Mouse (Mus musculus) ES-Bruce4 (cell line): ENCODE measurements around the gene 9230102O04Rik. TPM values are rescaled to one million over a fixed set of nuclear protein-coding genes. Genes with fewer than 3 reads are reported as not detected.

Experiments
- H3K27ac ChIP-seq: 2 replicates; pipeline ENCODE4 v1.5.1; 2012; ENCODE audit warnings: low read length, inconsistent platforms; ENCODE audit not compliant: insufficient read depth
- H3K27me3 ChIP-seq: 2 replicates; pipeline ENCODE4 v1.6.1; 2012; ENCODE audit warnings: mild to moderate bottlenecking, low read length, inconsistent platforms; ENCODE audit not compliant: control insufficient read depth, poor library complexity, insufficient read depth, severe bottlenecking
- H3K36me3 ChIP-seq: 2 replicates; pipeline ENCODE4 v1.6.1; 2012; ENCODE audit warnings: inconsistent platforms, mild to moderate bottlenecking, low read length, moderate library complexity; ENCODE audit not compliant: control insufficient read depth, poor library complexity, insufficient read depth, severe bottlenecking
- H3K4me1 ChIP-seq: one replicate; pipeline ENCODE4 v1.8.1; 2011; ENCODE audit warnings: low read length; ENCODE audit not compliant: control insufficient read depth, insufficient read depth
- H3K4me3 ChIP-seq: 2 replicates; pipeline ENCODE4 v1.5.1; 2011; ENCODE audit warnings: low read depth, mild to moderate bottlenecking, low read length
- H3K9ac ChIP-seq: 2 replicates; pipeline ENCODE4 v1.6.1; 2012; ENCODE audit warnings: low read depth, mild to moderate bottlenecking, inconsistent platforms; ENCODE audit not compliant: poor library complexity, severe bottlenecking
- H3K9me3 ChIP-seq: replicated peaks from 2 replicates; pipeline ENCODE4 v1.6.1; 2012; ENCODE audit warnings: mild to moderate bottlenecking, low read length, inconsistent platforms; ENCODE audit not compliant: control insufficient read depth, poor library complexity, insufficient read depth, severe bottlenecking
- CTCF ChIP-seq: IDR thresholded peaks from one replicate; pipeline ENCODE4 v1.8.1; 2011; ENCODE audit warnings: low read depth, low read length
- EP300 ChIP-seq: IDR thresholded peaks from 2 replicates; pipeline ENCODE4 v1.6.1; 2011; ENCODE audit warnings: low read depth, low read length; ENCODE audit not compliant: insufficient read depth
- POLR2A ChIP-seq: IDR thresholded peaks from one replicate; pipeline ENCODE4 v1.8.1; 2011; ENCODE audit warnings: low read length; ENCODE audit not compliant: insufficient read depth
- polyA plus RNA-seq: library from polyadenylated mRNA; stranded (reverse); fragments of >200 nt; gene quantifications from 2 replicates; pipeline ENCODE4 v1.2.4, GENCODE M21; 2011; ENCODE audit warnings: low read depth; ENCODE audit not compliant: missing spikeins, insufficient read depth, insufficient read length

Gene 9230102O04Rik
- polyA plus RNA-seq, 1 experiment = not detected

GRCm38 (mm10) chr2:9882926-9883802 lies 6.2 kb downstream of the 9230102O04Rik start:
- Histone ChIP-seq H3K27me3 (peaks cover 63% of the 10 kb centered on the region), H3K27ac (no peak overlapping the region), H3K9me3 (no peaks in the 10 kb centered on the region), H3K4me1 (no peaks in the 10 kb centered on the region), H3K36me3 (no peaks in the 10 kb centered on the region), H3K9ac (no peak overlapping the region), H3K4me3 (peak overlapping the region; percentile 46)
- TF ChIP-seq POLR2A (no peak), CTCF (no peak), EP300 (no peak)

- Histone ChIP-seq H3K9me3 (no peaks in the 10 kb centered on the region), H3K27ac (no peak overlapping the region), H3K9ac (peak overlapping the region; percentile 37; the same call in 1 of the 2 replicates), H3K36me3 (no peaks in the 10 kb centered on the region), H3K4me1 (no peaks in the 10 kb centered on the region), H3K4me3 (peak overlapping the region; percentile 46), H3K27me3 (peaks cover 63% of the 10 kb centered on the region)
- TF ChIP-seq EP300 (no peak), CTCF (no peak), POLR2A (no peak)
Measured at GRCm38 (mm10) chr2:9882371-9882925, 6.9 kb downstream of the 9230102O04Rik start.

- Histone ChIP-seq H3K4me3 (peak overlapping the region; percentile 59), H3K27me3 (peaks cover 66% of the 10 kb centered on the region), H3K36me3 (no peaks in the 10 kb centered on the region), H3K27ac (no peak overlapping the region), H3K9ac (peak overlapping the region; percentile 59; the same call in 1 of the 2 replicates), H3K4me1 (no peaks in the 10 kb centered on the region), H3K9me3 (no peaks in the 10 kb centered on the region)
- TF ChIP-seq CTCF (no peak), POLR2A (no peak), EP300 (no peak)
Measured at GRCm38 (mm10) chr2:9881611-9882023, 7.7 kb downstream of the 9230102O04Rik start.

- no peak within 1 kb of the TSS for H3K27ac ChIP-seq
- peak within 1 kb of the TSS; percentile 59 for H3K9ac ChIP-seq
- H3K4me1 ChIP-seq = no peaks in the 10 kb centered on the region
- TF ChIP-seq POLR2A = no peak
- 0 out of 2 replicates have a peak, but pooled peaks have one; percentile 14 for TF ChIP-seq EP300
- no peak for TF ChIP-seq CTCF
- H3K27me3 ChIP-seq = peaks cover 67% of the 10 kb centered on the region
- H3K9me3 ChIP-seq = no peaks in the 10 kb centered on the region
- H3K4me3 ChIP-seq = peak within 1 kb of the TSS; percentile 59
- H3K36me3 ChIP-seq = no peaks in the 10 kb centered on the region
Measured at GRCm38 (mm10) chr2:9881051-9881591, 8.2 kb downstream of the 9230102O04Rik start, which contains the start of gene 4930412O13Rik. TSS of gene 4930412O13Rik (plus strand) at chr2:9881252.

DNA sequence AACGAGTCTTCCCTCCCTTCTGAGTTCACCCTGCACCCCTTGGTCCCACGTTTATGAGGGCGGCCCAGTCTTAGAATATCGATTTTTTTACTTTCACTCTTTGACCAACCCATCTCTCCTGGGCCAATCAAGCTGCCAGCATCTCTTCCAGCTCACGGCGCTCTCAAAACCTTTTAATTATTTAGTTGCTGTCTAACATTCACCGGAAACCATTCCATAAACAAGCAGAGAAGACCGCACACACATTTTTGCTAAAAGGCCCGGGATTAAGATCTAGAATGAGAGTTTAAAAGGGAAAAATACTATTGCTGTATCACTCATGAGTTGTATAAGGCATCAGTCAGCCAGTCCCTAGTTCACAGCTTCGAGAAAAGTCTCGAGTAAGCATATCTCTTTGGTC lies 9.1 kb downstream of the 9230102O04Rik start:
- Histone ChIP-seq H3K4me3 (no peak overlapping the region), H3K27ac (no peak overlapping the region), H3K36me3 (no peaks in the 10 kb centered on the region), H3K4me1 (no peaks in the 10 kb centered on the region), H3K9me3 (no peaks in the 10 kb centered on the region), H3K9ac (no peak overlapping the region), H3K27me3 (peaks cover 67% of the 10 kb centered on the region)
- TF ChIP-seq POLR2A (no peak), EP300 (no peak), CTCF (no peak)

DNA sequence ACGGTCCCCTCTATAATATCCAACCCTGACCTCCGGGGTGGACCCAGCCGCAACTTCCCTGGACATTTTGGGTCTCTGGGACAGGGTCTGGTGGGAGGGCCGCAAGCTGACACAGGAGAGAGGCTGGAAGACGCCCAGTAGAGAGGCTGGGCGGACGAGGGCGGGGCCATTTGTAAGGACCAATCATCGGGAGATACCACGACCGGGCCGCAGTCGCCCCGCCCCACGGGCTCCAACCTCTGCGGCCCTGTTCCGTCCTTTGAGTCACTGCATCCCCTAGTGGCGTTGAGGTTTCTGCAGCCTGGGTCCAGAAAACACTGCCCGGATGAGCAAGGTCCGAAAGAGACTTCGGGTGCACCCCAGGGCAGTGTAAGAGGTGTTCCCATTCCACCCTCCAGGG lies 9.8 kb downstream of the 9230102O04Rik start:
- H3K9me3 ChIP-seq = no peaks in the 10 kb centered on the region
- no peak overlapping the region for H3K27ac ChIP-seq
- no peak overlapping the region for H3K9ac ChIP-seq
- peak overlapping the region; percentile 68 for H3K4me3 ChIP-seq
- H3K27me3 ChIP-seq = peaks cover 67% of the 10 kb centered on the region
- no peaks in the 10 kb centered on the region for H3K36me3 ChIP-seq
- peak; percentile 67 for TF ChIP-seq CTCF
- no peak for TF ChIP-seq POLR2A
- TF ChIP-seq EP300 = 0 out of 2 replicates have a peak, but pooled peaks have one; percentile 48
- H3K4me1 ChIP-seq = no peaks in the 10 kb centered on the region
